Mouse (Mus musculus) hindbrain, embryonic 15.5 days (tissue): ENCODE measurements at regions not wholly inside any gene's neighbourhood (a gene's known extent, or its start where the extent isn't known, plus 50 kb on each side); places are given as distances from the start of the nearest gene placed in this dataset.

Experiments
- ATAC-seq: fragments of 200-750 bp; cut with Nextera tagmentation; 2 replicates; pipeline ENCODE4 v1.8.0; 2017; ENCODE audit warnings: low read depth, moderate number of reproducible peaks, moderate TSS enrichment; ENCODE audit not compliant: low FRiP score
- H3K27ac ChIP-seq: fragments of 300-500 bp; sonication (generic); replicated peaks from 2 replicates; pipeline ENCODE4 v1.5.1; 2015; ENCODE audit warnings: mild to moderate bottlenecking, inconsistent platforms
- H3K27me3 ChIP-seq: fragments of 300-500 bp; sonication (generic); 2 replicates; pipeline ENCODE4 v1.6.1; 2015; ENCODE audit warnings: control low read depth, inconsistent platforms
- H3K36me3 ChIP-seq: fragments of 300-500 bp; sonication (generic); 2 replicates; pipeline ENCODE4 v1.6.1; 2015; ENCODE audit warnings: control low read depth, inconsistent platforms
- H3K4me1 ChIP-seq: fragments of 300-500 bp; sonication (generic); replicated peaks from 2 replicates; pipeline ENCODE4 v1.6.1; 2015; ENCODE audit warnings: control low read depth, inconsistent platforms
- H3K4me2 ChIP-seq: fragments of 300-500 bp; sonication (generic); 2 replicates; pipeline ENCODE4 v1.6.1; 2015; ENCODE audit warnings: moderate library complexity, mild to moderate bottlenecking, inconsistent platforms
- H3K4me3 ChIP-seq: fragments of 300-500 bp; sonication (generic); 2 replicates; pipeline ENCODE4 v1.5.1; 2015; ENCODE audit warnings: mild to moderate bottlenecking, inconsistent platforms
- H3K9ac ChIP-seq: fragments of 300-500 bp; sonication (generic); 2 replicates; pipeline ENCODE4 v1.6.1; 2015; ENCODE audit warnings: inconsistent platforms
- H3K9me3 ChIP-seq: fragments of 300-500 bp; sonication (generic); 2 replicates; pipeline ENCODE4 v1.6.1; 2016; ENCODE audit warnings: control low read depth, inconsistent platforms
- WGBS: fragments of 180-500 bp; shearing (Covaris S2); methylation state at CpG from one replicate; pipeline ENCODE4 v1.1.7; 2015; 5-methylcytosine and 5-hydroxymethylcytosine counted together

DNA sequence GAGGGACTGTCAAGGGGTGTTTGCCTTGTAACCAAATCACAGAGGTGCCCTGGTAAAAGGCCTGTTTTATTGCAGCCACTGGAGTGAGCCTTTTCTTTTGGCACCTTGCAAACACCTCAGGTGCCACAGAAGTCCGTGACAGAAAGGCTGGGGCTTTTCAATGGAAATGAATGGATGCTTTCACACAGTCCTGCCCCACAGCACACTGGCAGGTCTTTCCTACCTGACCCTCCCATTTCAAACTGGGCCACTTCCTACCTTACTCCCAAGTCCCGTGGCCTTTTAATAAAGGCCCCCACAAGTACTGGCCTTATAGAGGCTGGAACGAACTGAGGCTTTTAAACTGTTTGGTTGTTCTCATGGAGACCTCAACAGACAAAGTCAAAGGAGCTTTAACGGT lies 453.1 kb upstream of the Mki67 start:
- no peak for ATAC-seq
- Histone ChIP-seq H3K4me3 (no peak overlapping the region), H3K4me2 (no peak overlapping the region), H3K27ac (no peak overlapping the region), H3K4me1 (no peaks in the 10 kb centered on the region), H3K9me3 (no peaks in the 10 kb centered on the region), H3K27me3 (no peaks in the 10 kb centered on the region), H3K36me3 (no peaks in the 10 kb centered on the region), H3K9ac (no peak overlapping the region)
- WGBS, result 68% methylated on average over 4 of the region's 4 CpGs

DNA sequence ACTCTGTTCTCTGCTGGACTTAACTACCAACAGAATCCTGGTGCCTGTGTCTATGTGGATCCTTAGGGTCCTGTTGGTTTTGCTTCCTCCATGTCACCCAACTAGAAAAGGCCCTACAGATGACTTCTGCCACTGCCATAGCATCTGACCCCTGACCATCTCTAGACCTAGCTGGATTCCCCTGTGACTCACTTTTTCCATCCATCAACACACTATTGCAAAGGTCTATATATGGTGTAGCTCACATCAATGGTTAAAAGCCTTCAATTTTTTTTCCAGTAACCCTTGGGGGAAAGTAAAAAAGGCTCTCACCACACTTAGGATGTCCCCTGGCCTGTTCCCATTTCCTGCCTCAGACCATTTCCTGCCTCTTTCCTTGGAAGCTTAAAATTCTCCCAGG lies 460.2 kb upstream of the Mki67 start:
- Histone ChIP-seq H3K9ac (no peak overlapping the region), H3K27me3 (no peaks in the 10 kb centered on the region), H3K36me3 (no peaks in the 10 kb centered on the region), H3K4me3 (no peak overlapping the region), H3K27ac (no peak overlapping the region), H3K4me1 (peaks cover 5% of the 10 kb centered on the region; the same call in 1 of the 2 replicates), H3K9me3 (no peaks in the 10 kb centered on the region), H3K4me2 (no peak overlapping the region)
- no peak for ATAC-seq

DNA sequence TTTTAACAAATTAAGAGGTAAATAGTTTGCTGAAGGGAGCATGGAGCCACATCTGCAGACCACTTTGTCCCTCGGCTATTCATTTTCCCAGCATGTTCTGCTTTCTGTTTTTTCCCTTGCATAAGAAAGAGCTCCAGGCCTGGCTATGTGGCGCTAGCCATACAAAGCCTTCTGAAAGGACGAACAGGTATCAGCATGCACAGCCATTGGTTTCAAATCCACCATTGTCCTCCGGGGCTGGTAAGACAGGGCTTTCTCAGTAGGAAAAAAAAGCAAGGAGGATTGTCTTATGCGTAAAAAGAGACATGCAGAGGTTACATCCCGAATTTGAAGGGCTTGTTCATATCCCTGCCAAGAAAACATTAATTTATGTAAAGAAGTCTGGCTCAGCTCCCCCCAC lies 464.8 kb upstream of the Mki67 start:
- no peak for ATAC-seq
- WGBS, result 35% methylated on average over 6 of the region's 6 CpGs
- no peak overlapping the region for H3K4me3 ChIP-seq
- H3K4me1 ChIP-seq, result peaks cover 11% of the 10 kb centered on the region; the same call in 1 of the 2 replicates
- H3K9ac ChIP-seq, result no peak overlapping the region
- H3K27ac ChIP-seq, result no peak overlapping the region
- H3K36me3 ChIP-seq, result no peaks in the 10 kb centered on the region
- H3K9me3 ChIP-seq, result no peaks in the 10 kb centered on the region
- no peaks in the 10 kb centered on the region for H3K27me3 ChIP-seq
- peak overlapping the region; percentile 29; the same call in 1 of the 2 replicates for H3K4me2 ChIP-seq

DNA sequence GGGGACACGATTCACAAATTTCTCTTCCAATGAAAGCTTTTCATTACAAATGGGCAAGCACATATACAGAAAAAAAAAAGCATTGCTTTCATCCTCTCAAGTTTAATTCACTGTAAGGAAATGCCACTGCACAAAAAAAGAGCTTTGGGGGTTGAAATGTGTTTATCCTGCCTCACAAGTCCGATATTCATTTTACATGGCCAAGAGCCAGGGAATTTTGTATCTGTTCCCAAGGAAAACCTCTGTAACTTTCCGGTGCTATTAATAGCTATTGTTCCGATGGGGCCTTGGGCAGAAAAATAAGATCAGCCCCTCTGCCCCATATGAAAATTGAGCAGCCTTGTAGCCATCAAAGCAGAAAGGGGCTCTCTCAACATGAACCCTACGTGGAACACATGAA lies 465.9 kb upstream of the Mki67 start:
- Histone ChIP-seq H3K36me3 (no peaks in the 10 kb centered on the region), H3K27me3 (no peaks in the 10 kb centered on the region), H3K4me3 (no peak overlapping the region), H3K9ac (no peak overlapping the region), H3K9me3 (no peaks in the 10 kb centered on the region), H3K27ac (no peak overlapping the region), H3K4me2 (no peak overlapping the region), H3K4me1 (peaks cover 11% of the 10 kb centered on the region; the same call in 1 of the 2 replicates)
- 70% methylated on average over 5 of the region's 5 CpGs for WGBS
- ATAC-seq, result no peak

DNA sequence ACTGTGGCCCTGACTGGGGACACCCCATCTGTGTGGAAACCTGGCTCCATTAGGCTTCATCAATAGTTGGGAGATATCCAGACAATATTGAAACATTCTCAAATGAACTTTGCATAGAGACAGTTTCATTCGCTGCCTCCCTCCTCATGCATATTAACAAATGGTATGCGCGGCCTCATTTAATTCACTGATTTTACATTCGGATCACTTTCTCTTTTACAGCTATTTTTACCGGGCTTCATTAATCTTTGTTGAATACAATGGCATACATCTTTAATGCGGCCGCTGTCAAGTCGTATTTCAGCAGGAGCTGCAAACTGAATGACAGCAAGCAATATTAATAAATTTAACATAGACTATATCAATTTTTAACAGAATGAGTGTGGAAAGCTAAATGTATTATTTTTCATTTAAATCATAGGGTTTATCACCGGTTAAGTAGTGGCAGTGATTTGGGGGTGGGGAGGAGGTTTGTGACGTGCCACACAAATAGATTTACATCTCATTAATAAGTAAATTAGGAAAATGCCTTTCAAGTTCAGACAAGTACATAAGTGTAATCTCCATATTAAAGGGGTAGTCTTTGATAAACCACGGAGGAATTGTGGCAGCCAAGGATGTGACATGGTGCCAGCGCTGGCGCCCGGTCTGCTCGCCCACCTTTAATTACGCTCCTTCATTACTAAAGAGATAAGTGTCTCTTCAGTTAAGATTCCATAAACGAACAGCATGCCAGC lies 480.4 kb upstream of the Mki67 start:
- peak overlapping the region; percentile 30 for H3K4me2 ChIP-seq
- H3K36me3 ChIP-seq, result no peaks in the 10 kb centered on the region
- peaks cover 14% of the 10 kb centered on the region for H3K4me1 ChIP-seq
- no peak overlapping the region for H3K4me3 ChIP-seq
- H3K9me3 ChIP-seq, result no peaks in the 10 kb centered on the region
- no peak for ATAC-seq
- no peak overlapping the region for H3K9ac ChIP-seq
- WGBS, result 26% methylated on average over 17 of the region's 17 CpGs
- no peaks in the 10 kb centered on the region for H3K27me3 ChIP-seq
- no peak overlapping the region for H3K27ac ChIP-seq

DNA sequence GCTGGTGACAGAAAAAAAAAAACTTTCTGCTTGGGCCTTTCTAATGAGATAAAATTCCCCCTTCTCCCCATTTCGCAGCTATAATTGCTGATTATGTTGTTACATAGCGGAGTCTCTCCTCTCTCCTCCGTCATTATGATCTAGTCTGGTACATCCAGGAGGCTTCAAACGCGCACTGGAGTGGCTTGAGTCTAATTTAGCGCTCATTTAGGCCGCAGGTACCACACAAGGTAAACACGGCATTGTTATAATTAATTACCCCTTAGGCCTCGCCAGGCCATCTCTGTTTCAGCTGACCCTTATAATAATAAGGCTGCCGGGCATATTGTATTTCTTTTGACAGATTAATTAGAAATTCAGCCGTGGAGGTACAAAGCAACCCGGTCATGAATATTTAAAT lies 492.7 kb upstream of the Mki67 start:
- peak; percentile 30; the same call in 1 of the 2 replicates for ATAC-seq
- no peak overlapping the region for H3K4me2 ChIP-seq
- H3K36me3 ChIP-seq, result no peaks in the 10 kb centered on the region

DNA sequence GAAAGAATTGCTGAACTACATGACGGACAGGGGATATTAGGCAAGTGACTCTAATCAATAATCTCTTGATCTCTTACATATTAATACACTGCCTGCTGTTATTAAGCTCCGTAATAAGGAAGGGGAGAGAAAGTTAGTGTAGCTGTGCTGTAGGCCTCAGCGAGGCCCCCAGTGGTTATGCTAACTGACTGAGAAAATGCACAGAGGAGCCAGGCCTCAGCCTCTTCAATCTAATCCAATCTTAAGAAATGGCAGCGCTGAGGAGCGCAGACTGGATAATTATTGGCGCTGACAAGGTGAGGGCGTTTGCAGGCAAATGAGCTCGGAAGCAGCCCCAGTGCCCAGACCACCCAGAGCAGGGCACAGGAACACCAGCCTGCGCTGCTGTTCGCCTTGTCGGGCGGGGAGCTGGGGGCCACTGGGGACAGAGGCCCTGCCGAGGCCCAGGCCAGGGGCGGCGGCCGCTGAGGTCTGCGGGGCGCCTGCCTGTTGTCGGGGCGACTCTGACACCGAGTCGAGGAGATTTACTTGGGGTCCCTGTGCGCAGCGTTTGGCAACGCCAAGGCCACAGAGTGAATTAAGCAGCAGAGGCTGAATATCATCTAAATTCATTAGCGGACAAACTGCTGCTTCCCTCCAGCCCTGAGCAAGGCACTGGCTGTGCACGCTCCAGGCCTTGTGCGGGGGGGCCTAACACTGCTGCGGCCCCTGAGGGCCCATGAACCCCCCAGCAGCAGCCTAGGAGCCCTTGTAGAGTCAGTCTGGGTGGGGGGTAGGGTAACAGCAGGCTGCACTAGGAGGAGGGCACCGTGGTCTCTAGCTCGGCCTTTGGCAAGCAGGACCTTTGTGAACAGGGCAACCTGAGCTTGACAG lies 493.4 kb upstream of the Mki67 start:
- no peaks in the 10 kb centered on the region for H3K9me3 ChIP-seq
- peak; percentile 84 for ATAC-seq
- peak overlapping the region; percentile 61 for H3K27ac ChIP-seq
- H3K4me1 ChIP-seq, result peaks cover 26% of the 10 kb centered on the region
- WGBS, result 9% methylated on average over 31 of the region's 31 CpGs
- H3K4me2 ChIP-seq, result peak overlapping the region; percentile 39
- H3K4me3 ChIP-seq, result no peak overlapping the region
- no peaks in the 10 kb centered on the region for H3K27me3 ChIP-seq
- H3K9ac ChIP-seq, result 0 out of 2 replicates have a peak overlapping the region, but pooled peaks have one; percentile 5
- H3K36me3 ChIP-seq, result no peaks in the 10 kb centered on the region

More for the DNA sequence above, 492.7 kb upstream of the Mki67 start:
- Histone ChIP-seq H3K27me3 (no peaks in the 10 kb centered on the region), H3K4me1 (peaks cover 26% of the 10 kb centered on the region), H3K9me3 (no peaks in the 10 kb centered on the region), H3K27ac (no peak overlapping the region; the same call in 1 of the 2 replicates), H3K4me3 (no peak overlapping the region), H3K9ac (no peak overlapping the region)
- 34% methylated on average over 12 of the region's 12 CpGs for WGBS

DNA sequence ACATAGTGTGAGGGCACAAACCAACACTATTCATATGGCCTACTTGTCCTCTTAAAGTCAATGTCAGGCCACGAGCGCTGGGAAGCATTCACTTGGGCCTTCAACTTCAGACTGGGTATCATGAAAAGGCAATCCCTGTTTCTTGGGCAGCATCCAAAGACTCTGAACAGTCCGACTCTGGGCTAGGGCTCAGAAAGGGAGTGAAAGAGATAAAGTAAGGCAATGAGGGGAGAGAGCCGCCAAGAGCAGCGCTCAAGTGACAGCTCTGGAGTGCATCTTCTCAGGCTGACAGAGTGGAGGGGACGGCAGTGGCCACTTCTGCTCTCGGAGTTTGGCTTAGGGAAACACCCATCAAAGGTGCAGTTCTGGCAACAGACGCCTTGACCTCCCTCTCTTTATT lies 496.3 kb upstream of the Mki67 start:
- no peak overlapping the region for H3K27ac ChIP-seq
- no peak for ATAC-seq
- H3K4me1 ChIP-seq, result peaks cover 26% of the 10 kb centered on the region
- H3K9ac ChIP-seq, result no peak overlapping the region
- no peaks in the 10 kb centered on the region for H3K9me3 ChIP-seq
- no peaks in the 10 kb centered on the region for H3K36me3 ChIP-seq
- WGBS, result 55% methylated on average over 8 of the region's 8 CpGs
- no peaks in the 10 kb centered on the region for H3K27me3 ChIP-seq
- no peak overlapping the region for H3K4me2 ChIP-seq
- no peak overlapping the region for H3K4me3 ChIP-seq

DNA sequence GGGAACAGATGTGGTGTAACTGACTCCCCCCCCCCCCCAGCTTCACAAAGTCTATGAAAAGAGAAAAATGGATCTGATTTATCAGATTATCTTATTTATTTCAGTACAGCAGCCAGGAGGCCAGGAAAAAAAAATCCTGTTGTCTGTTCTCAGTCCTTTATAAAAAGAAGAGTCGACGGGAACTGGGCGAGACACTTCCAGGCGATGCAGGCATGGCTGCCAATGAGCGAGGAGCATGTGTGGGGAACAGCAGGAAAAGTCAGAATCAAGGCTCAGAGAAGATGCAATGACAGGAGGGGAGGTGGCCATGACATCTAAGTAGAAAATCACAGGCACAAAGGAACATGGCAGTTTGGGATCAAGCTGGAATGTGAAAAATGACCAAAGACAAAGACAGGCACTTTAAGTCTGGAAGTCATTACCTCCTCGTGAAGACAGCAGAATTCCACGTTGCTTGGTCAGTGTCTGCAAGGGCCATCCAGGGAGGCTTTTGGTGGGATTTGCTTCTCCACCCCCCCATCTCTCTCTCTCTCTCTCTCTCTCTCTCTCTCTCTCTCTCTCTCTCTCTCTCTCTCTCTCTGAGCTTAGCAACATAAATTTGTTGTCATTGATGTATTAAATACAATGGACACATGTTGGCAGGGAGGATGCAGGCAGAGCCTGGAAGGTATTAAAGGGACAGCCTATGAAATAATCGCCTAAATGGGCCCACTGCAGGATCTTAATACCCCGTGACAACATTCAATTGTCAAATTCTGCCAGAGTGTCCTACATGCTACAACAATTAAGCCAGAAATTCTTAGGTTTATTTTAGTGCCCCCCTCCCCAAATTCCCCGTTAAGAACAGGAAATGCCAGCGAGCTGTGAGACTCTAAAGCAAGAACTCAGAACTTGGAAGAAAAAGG lies 497.1 kb upstream of the Mki67 start:
- no peaks in the 10 kb centered on the region for H3K36me3 ChIP-seq
- H3K4me1 ChIP-seq, result peaks cover 28% of the 10 kb centered on the region
- no peak overlapping the region for H3K27ac ChIP-seq
- H3K27me3 ChIP-seq, result no peaks in the 10 kb centered on the region
- WGBS, result 29% methylated on average over 11 of the region's 11 CpGs
- ATAC-seq, result no peak
- H3K9me3 ChIP-seq, result no peaks in the 10 kb centered on the region
- H3K9ac ChIP-seq, result no peak overlapping the region
- no peak overlapping the region for H3K4me2 ChIP-seq
- no peak overlapping the region for H3K4me3 ChIP-seq

DNA sequence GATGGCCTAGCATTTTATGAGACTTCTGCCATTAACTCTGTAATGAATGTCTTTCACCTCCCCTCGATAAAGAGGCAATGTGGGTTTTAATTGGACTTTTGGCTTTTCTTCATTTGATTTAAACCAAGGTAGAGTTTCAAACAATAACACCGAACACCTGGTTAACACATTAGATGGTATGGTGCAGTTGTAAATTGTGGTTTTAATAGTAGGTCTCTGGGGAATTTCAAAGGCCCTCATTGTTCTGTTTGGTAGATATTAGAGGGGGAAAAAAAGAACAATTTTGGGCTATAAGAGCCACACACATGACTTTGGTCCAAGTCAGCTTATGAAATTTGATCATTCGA lies 497.8 kb upstream of the Mki67 start:
- WGBS, result 70% methylated on average over 3 of the region's 3 CpGs
- Histone ChIP-seq H3K9me3 (no peaks in the 10 kb centered on the region), H3K27me3 (no peaks in the 10 kb centered on the region), H3K4me3 (no peak overlapping the region), H3K4me1 (peaks cover 31% of the 10 kb centered on the region), H3K9ac (no peak overlapping the region), H3K4me2 (no peak overlapping the region), H3K27ac (no peak overlapping the region), H3K36me3 (no peaks in the 10 kb centered on the region)
- ATAC-seq, result no peak

DNA sequence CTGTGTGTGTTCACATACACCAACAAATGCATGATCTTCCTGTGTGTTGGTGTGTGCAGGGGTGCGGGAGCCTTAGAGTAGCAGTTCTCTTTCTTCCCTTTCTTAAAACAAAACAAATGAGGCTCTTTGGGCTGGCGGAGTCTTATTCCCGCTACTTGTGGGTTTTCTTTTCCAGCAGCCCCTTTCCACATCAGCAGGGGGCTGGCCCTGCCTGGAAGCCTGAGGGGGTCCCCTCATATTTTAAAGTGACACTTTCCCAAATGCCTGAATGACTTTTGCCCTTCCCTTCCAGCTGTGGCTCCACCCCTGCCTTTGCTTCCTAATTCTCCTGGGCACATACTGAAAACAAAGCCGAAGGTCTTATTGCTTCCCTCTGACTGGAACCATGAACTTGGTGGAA lies 498.3 kb upstream of the Mki67 start:
- ATAC-seq, result no peak
- WGBS, result 48% methylated on average over 4 of the region's 4 CpGs
- H3K27ac ChIP-seq, result no peak overlapping the region

DNA sequence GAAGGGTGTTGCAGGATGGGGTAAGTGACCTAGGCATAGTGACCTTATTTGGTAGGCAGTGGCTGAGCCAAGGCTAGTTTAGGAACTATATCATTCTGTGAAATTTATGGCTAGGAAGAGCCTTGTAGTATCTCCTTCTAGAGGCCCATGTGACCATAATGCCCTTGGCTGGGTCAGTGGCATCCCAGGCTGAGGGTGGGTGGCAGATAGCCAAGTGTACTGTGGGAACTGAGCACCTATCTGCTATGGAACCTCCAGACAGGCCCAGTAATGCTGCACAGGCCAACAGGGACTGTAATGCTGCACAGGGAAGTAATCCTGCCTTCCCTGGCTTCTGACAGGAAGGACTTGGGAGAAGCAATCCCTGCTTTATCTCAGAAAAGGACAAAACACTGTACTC lies 500.6 kb upstream of the Mki67 start:
- Histone ChIP-seq H3K9me3 (no peaks in the 10 kb centered on the region), H3K27me3 (no peaks in the 10 kb centered on the region), H3K36me3 (no peaks in the 10 kb centered on the region), H3K4me1 (peaks cover 38% of the 10 kb centered on the region), H3K4me3 (no peak overlapping the region), H3K27ac (no peak overlapping the region), H3K9ac (no peak overlapping the region), H3K4me2 (no peak overlapping the region)
- ATAC-seq, result no peak

More for the DNA sequence above, 498.3 kb upstream of the Mki67 start:
- Histone ChIP-seq H3K9me3 (no peaks in the 10 kb centered on the region), H3K4me1 (peaks cover 30% of the 10 kb centered on the region), H3K27me3 (no peaks in the 10 kb centered on the region), H3K36me3 (no peaks in the 10 kb centered on the region), H3K9ac (no peak overlapping the region), H3K4me3 (no peak overlapping the region), H3K4me2 (no peak overlapping the region)
